Mouse (Mus musculus) kidney, adult 10 weeks (tissue): ENCODE results near the gene Cavin1. TPM values are rescaled to one million over a fixed set of nuclear protein-coding genes. Genes with fewer than 3 reads are reported as not detected.

ENCODE experiments used
- polyA plus RNA-seq: library from polyadenylated mRNA; stranded (reverse); fragments of 350-450 nt; fragmentation: Illumina TruSeq; extraction: RNeasy Lipid Tissue Mini Kit (QIAGEN cat#74804); gene quantifications from one replicate; pipeline ENCODE4 v1.2.3, GENCODE M21; 2014; ENCODE audit warnings: low read depth, low replicate concordance

The Cavin1 gene
- 17.6 TPM for polyA plus RNA-seq

DNA sequence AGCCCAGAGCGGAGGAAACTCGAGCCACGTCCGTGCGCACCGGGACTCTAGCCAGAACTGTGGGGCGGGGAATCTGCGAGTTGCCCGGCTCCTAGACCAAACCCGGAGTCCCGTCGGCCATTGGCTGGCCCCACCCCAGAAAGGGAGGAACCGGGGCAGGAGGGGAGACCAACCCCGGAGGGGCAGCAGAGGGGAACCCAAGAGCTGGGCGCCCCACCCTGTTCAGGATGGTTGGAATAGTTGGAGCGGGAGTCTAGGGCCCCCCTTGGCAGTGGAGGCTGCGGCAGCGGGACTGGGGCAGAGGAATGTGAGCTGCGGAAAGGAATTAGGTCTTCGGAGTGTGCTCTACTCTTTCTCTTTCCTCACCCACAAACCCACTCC lies at the start of gene Cavin1:
Gene Cavin1 (minus strand): TSS at position 331 of the 381 bp plus-strand sequence.

DNA sequence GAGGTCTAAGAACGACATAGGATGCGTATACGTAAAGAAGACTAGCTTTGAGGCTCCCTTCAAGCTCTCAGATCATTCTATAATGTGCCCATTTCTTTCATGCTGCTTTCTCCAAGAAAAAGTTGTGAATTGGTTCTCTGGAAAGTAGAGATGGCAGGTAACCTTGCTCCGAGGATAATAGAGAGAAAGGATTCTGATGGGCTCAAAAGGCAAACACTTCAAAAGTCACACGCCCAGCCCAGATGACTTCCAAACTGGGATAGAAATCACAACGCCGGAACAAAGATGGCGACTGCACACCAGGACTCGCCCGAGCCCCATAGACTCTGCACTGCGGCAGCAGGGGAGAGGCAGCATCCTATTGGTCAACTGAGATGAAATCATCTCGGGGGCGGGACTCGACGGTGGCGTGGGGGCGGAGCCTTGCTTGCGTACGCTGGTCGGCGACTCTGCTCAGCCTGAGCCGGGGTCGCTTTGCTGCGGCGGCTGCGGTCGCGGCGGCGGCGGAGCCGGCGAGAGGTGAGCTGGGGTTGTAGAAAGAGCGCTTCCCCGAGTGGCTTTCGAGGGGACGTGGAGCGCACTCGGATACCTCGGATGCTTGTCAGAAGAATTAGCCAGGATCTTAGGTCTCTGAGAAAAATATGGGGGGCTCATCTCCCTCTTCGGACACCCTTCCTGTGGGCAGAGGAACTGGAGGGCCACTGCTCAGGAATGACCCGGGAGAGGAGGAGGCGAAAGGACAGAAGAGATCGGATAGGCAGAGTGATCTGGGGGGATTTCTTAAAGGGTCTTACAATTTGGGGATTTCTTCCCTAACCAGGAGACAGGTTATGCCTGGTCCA lies 38.6 kb upstream of the Cavin1 start, which contains the start of gene Atp6v0a1:
Gene Atp6v0a1 (plus strand): TSS at position 407 of the 842 bp plus-strand sequence.

DNA sequence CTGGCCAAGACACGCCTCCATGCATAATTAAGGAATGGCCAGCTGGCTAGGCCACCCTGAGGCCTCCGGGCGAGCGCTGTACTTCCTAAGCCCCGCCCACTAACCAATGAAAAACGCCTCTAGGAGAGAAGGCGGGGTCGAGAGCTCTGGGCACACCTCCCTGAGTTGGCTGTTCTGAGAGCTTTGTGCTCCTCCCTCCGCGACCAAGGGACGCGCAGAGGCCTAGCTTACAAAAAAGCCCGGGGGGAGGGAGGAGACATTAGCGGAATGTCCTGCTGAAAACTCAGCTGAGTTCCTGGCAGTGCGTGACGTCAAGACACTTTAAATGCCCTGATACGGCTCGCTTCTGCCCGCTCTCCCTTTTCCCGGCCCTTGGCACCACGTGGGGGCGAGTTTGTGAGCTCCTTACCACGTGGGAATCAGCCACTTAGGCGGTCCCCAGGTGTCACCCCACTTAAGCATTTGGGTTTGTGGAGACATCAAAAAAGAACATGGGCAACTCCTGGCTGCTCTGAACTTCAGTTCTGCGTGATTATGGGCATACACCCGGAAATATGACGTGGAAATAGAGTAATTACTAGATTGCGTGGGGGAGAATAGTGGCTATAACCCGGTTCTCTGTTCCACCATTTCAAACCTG lies 31.1 kb downstream of the Cavin1 start, which contains the start of gene Stat3:
Gene Stat3 (minus strand): TSS at position 29 of the 640 bp plus-strand sequence.

Other genes starting within 250 kb of the Cavin1 start
- 63.6 TPM for gene Rab5c, start 232.7 kb downstream of the Cavin1 start, polyA plus RNA-seq
- gene Kcnh4, start 210.9 kb downstream of the Cavin1 start, polyA plus RNA-seq = not detected
- not detected for gene Hcrt, start 208.0 kb downstream of the Cavin1 start, polyA plus RNA-seq
- 4.0 TPM for gene Ghdc, start 199.9 kb downstream of the Cavin1 start, polyA plus RNA-seq
- gene Stat5b, start 120.2 kb downstream of the Cavin1 start, polyA plus RNA-seq = 4.4 TPM
- gene Stat5a, start 111.5 kb downstream of the Cavin1 start, polyA plus RNA-seq = 2.6 TPM
- 20.1 TPM for gene Stat3, start 31.3 kb downstream of the Cavin1 start, polyA plus RNA-seq
- 43.7 TPM for gene Atp6v0a1, start 38.6 kb upstream of the Cavin1 start, polyA plus RNA-seq
- gene Naglu, start 99.1 kb upstream of the Cavin1 start, polyA plus RNA-seq = 0.32 TPM
- gene Hsd17b1, start 107.5 kb upstream of the Cavin1 start, polyA plus RNA-seq = not detected
- gene Coasy, start 111.7 kb upstream of the Cavin1 start, polyA plus RNA-seq = 7.6 TPM
- 48.5 TPM for gene Mlx, start 116.4 kb upstream of the Cavin1 start, polyA plus RNA-seq
- 3.7 TPM for gene Psmc3ip, start 124.5 kb upstream of the Cavin1 start, polyA plus RNA-seq
- gene Retreg3, start 149.0 kb upstream of the Cavin1 start, polyA plus RNA-seq = 37.4 TPM
- 0.36 TPM for gene Tubg1, start 149.1 kb upstream of the Cavin1 start, polyA plus RNA-seq
- not detected for gene Tubg2, start 185.0 kb upstream of the Cavin1 start, polyA plus RNA-seq
- not detected for gene Cntnap1, start 199.6 kb upstream of the Cavin1 start, polyA plus RNA-seq
- not detected for gene Plekhh3, start 200.5 kb upstream of the Cavin1 start, polyA plus RNA-seq
- not detected for gene Ccr10, start 204.6 kb upstream of the Cavin1 start, polyA plus RNA-seq